Mouse (Mus musculus) heart, postnatal 0 days (tissue): ENCODE results near the gene Zmym2. TPM values are rescaled to one million over a fixed set of nuclear protein-coding genes. Genes with fewer than 3 reads are reported as not detected.

Experiments
- ATAC-seq: fragments of 200-750 bp; cut with Nextera tagmentation; 2 replicates; pipeline ENCODE4 v1.8.0; 2017; ENCODE audit warnings: low read depth, moderate number of reproducible peaks, moderate library complexity; ENCODE audit not compliant: insufficient read depth
- DNase-seq: peaks from one replicate; pipeline ENCODE4 v3.0.0-alpha.2; 2016; ENCODE audit warnings: low spot score
- H3K27ac ChIP-seq: fragments of 300-500 bp; sonication (generic); 2 replicates; pipeline ENCODE4 v1.5.1; 2014; ENCODE audit warnings: low read depth, mild to moderate bottlenecking
- H3K27me3 ChIP-seq: fragments of 300-500 bp; sonication (generic); 2 replicates; pipeline ENCODE4 v1.6.1; 2014; ENCODE audit warnings: low read length, mixed read lengths; ENCODE audit not compliant: control insufficient read depth, insufficient read depth
- H3K36me3 ChIP-seq: fragments of 300-500 bp; sonication (generic); replicated peaks from 2 replicates; pipeline ENCODE4 v1.6.1; 2014; ENCODE audit warnings: low read length, mixed read lengths; ENCODE audit not compliant: control insufficient read depth, insufficient read depth
- H3K4me1 ChIP-seq: fragments of 300-500 bp; sonication (generic); 2 replicates; pipeline ENCODE4 v1.6.1; 2014; ENCODE audit warnings: antibody characterized with exemption; ENCODE audit not compliant: control insufficient read depth, insufficient read depth
- H3K4me2 ChIP-seq: fragments of 300-500 bp; sonication (generic); 2 replicates; pipeline ENCODE4 v1.6.1; 2014; ENCODE audit warnings: low read depth, mild to moderate bottlenecking, low read length, moderate library complexity
- H3K4me3 ChIP-seq: fragments of 300-500 bp; sonication (generic); 2 replicates; pipeline ENCODE4 v1.5.1; 2014; ENCODE audit warnings: low read depth, low read length
- H3K9ac ChIP-seq: fragments of 300-500 bp; sonication (generic); replicated peaks from 2 replicates; pipeline ENCODE4 v1.6.1; 2014; ENCODE audit warnings: low read depth, low read length, mixed read lengths
- H3K9me3 ChIP-seq: fragments of 300-500 bp; sonication (generic); replicated peaks from 2 replicates; pipeline ENCODE4 v1.6.1; 2016; ENCODE audit warnings: low read length; ENCODE audit not compliant: control insufficient read depth
- CTCF ChIP-seq: IDR thresholded peaks from 2 replicates; pipeline ENCODE4 v1.5.1; 2016; ENCODE audit warnings: antibody characterized with exemption, control low read depth, low read depth
- EP300 ChIP-seq: IDR thresholded peaks from 2 replicates; pipeline ENCODE4 v1.6.1; 2016; ENCODE audit warnings: antibody characterized with exemption, low read depth
- whole genome bisulfite sequencing: fragments of 180-500 bp; shearing (Covaris S2); extraction: QIAGEN DNeasy Blood & Tissue Kit; methylation state at CpG from one replicate; pipeline ENCODE4 v1.1.7; 2014; 5-methylcytosine and 5-hydroxymethylcytosine counted together
- polyA plus RNA-seq: library from polyadenylated mRNA; unstranded; fragments of >200 nt; fragmentation: Nextera tagmentation; extraction: Ambion mirVana; gene quantifications from 2 replicates; pipeline ENCODE4 v1.2.1, GENCODE M21; 2015
- total RNA-seq: library from RNA; depleted of rRNA; stranded (reverse); fragments of >200 nt; gene quantifications from 2 replicates; pipeline ENCODE4 v1.2.3, GENCODE M21; 2014; ENCODE audit warnings: low replicate concordance

Zmym2 gene
- total and polyA plus RNA-seq, 2 experiments from 2014 or later = 16.3 to 20.8 TPM

DNA sequence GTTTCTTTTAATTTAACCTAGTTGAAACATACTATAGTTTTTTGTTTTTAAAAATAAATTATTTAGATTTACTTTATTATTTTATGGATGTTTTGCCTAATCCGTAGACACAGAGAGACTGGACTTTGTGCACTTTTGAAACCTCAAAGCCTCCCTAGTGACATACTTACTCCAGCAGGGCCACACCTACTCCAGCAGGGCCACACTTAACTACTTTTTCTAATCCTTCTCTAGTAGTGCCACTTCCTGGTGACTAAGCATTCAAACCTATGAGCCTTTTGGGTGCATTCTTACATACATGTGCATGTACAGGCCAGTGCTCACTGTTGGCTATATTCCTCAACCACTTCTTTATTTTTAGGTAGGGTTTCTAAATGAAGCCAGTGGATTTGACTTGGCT lies 19.2 kb downstream of the Zmym2 start:
- peaks cover 20% of the 10 kb centered on the region for H3K36me3 ChIP-seq
- no peak for TF ChIP-seq EP300
- no peak for TF ChIP-seq CTCF
- H3K27ac ChIP-seq = no peak overlapping the region
- no peaks in the 10 kb centered on the region for H3K9me3 ChIP-seq
- ATAC-seq (no peak), DNase-seq (no peak)
- H3K4me1 ChIP-seq = no peaks in the 10 kb centered on the region
- H3K9ac ChIP-seq = no peak overlapping the region
- no peak overlapping the region for H3K4me3 ChIP-seq
- H3K27me3 ChIP-seq = no peaks in the 10 kb centered on the region
- 96% methylated on average over 1 of the region's 1 CpGs for WGBS
- no peak overlapping the region for H3K4me2 ChIP-seq

DNA sequence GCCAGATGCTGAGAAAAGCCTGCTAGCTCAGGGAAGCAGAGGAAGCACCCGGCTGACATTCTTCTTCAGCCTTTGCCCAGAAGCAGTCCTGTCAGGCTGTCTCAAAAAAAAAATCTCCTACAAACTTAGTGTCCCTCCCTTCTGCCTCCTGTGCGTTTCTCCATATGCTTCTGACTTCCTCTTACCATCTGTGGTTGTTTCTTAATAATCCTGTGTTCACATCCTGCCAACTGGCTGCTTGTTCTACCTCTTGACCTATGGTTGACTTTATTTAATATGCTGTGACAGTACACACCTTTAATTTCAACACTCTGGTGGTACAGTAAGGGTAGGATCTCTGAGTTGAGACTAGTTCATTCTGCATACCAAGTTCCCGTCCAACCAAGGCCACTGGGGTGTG lies 32.1 kb downstream of the Zmym2 start:
- DNase-seq (no peak), ATAC-seq (no peak)
- H3K4me1 ChIP-seq = no peaks in the 10 kb centered on the region
- no peak overlapping the region for H3K4me2 ChIP-seq
- H3K36me3 ChIP-seq = peaks cover 43% of the 10 kb centered on the region
- H3K27ac ChIP-seq = no peak overlapping the region
- no peak overlapping the region for H3K4me3 ChIP-seq
- H3K9me3 ChIP-seq = no peaks in the 10 kb centered on the region
- WGBS = 59% methylated on average over 3 of the region's 3 CpGs
- TF ChIP-seq CTCF = no peak
- TF ChIP-seq EP300 = no peak
- H3K9ac ChIP-seq = no peak overlapping the region; the same call in 1 of the 2 replicates
- no peaks in the 10 kb centered on the region for H3K27me3 ChIP-seq

DNA sequence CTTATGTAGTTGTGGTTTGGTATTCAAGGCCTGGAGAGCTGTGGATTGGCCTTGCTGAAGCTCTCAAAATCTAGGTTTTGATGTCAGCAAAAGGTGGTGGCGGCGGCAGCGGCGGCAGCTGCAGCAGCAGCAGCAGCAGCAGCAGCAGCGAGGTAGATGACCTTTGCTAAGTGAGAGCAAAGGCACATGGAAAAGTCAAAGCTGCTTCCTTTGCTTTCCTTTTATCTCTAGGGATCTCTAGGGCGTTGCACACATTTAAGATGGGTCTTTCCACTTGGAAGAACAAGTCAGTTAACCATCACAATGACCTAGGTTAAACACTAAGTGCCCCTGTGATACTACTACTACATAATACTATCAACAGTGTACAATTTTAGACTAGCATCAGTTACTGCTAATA lies 49.0 kb downstream of the Zmym2 start:
- WGBS = 89% methylated on average over 6 of the region's 6 CpGs
- no peaks in the 10 kb centered on the region for H3K9me3 ChIP-seq
- peaks cover 54% of the 10 kb centered on the region for H3K36me3 ChIP-seq
- no peak for ATAC-seq
- H3K27me3 ChIP-seq = no peaks in the 10 kb centered on the region
- no peak overlapping the region for H3K27ac ChIP-seq
- TF ChIP-seq CTCF = no peak
- no peak for TF ChIP-seq EP300
- no peak for DNase-seq
- no peak overlapping the region for H3K4me2 ChIP-seq
- no peak overlapping the region for H3K9ac ChIP-seq
- H3K4me1 ChIP-seq = no peaks in the 10 kb centered on the region
- no peak overlapping the region for H3K4me3 ChIP-seq

GRCm38 (mm10) chr14:56939903-56940302 lies 53.5 kb downstream of the Zmym2 start:
- WGBS = 72% methylated on average over 1 of the region's 1 CpGs
- H3K4me1 ChIP-seq = no peaks in the 10 kb centered on the region
- H3K9me3 ChIP-seq = no peaks in the 10 kb centered on the region
- H3K9ac ChIP-seq = no peak overlapping the region
- peaks cover 64% of the 10 kb centered on the region for H3K36me3 ChIP-seq
- no peaks in the 10 kb centered on the region for H3K27me3 ChIP-seq
- DNase-seq (no peak), ATAC-seq (no peak)
- no peak overlapping the region for H3K4me3 ChIP-seq
- H3K27ac ChIP-seq = no peak overlapping the region
- H3K4me2 ChIP-seq = no peak overlapping the region
- TF ChIP-seq CTCF (no peak), EP300 (no peak)

GRCm38 (mm10) chr14:56952928-56953327 lies 66.5 kb downstream of the Zmym2 start:
- 94% methylated on average over 4 of the region's 4 CpGs for WGBS
- Histone ChIP-seq H3K36me3 (peaks cover 61% of the 10 kb centered on the region), H3K9ac (no peak overlapping the region), H3K27me3 (no peaks in the 10 kb centered on the region), H3K9me3 (no peaks in the 10 kb centered on the region), H3K27ac (no peak overlapping the region), H3K4me2 (no peak overlapping the region), H3K4me3 (no peak overlapping the region), H3K4me1 (no peaks in the 10 kb centered on the region)
- TF ChIP-seq EP300 (no peak), CTCF (no peak)
- no peak for ATAC-seq
- DNase-seq = no peak

GRCm38 (mm10) chr14:56954393-56954792 lies 67.9 kb downstream of the Zmym2 start:
- no peaks in the 10 kb centered on the region for H3K4me1 ChIP-seq
- no peak overlapping the region for H3K4me2 ChIP-seq
- H3K9me3 ChIP-seq = no peaks in the 10 kb centered on the region
- no peak overlapping the region for H3K27ac ChIP-seq
- no peaks in the 10 kb centered on the region for H3K27me3 ChIP-seq
- H3K9ac ChIP-seq = no peak overlapping the region
- peaks cover 58% of the 10 kb centered on the region for H3K36me3 ChIP-seq
- no peak overlapping the region for H3K4me3 ChIP-seq
- no peak for DNase-seq
- TF ChIP-seq CTCF (no peak), EP300 (no peak)
- ATAC-seq = no peak
